Mouse (Mus musculus) lung, postnatal 4 days (tissue): Measurements from ENCODE around the gene Gm39115.
"Not testable (repeated sequence)": the region's sequence is repeated elsewhere in the genome, so short reads cannot be mapped to it uniquely, and the experiment has no call there.

Experiments
- DNase-seq, 2 experiments: peaks; one replicate each; pipeline ENCODE4 v3.0.0; 2021

The Gm39115 gene

GRCm38 (mm10) chr7:142135934-142136333 is at the start of gene Gm39115:
Gm39115 (minus strand) TSS chr7:142136034.
- DNase-seq: not testable (repeated sequence)

DNA sequence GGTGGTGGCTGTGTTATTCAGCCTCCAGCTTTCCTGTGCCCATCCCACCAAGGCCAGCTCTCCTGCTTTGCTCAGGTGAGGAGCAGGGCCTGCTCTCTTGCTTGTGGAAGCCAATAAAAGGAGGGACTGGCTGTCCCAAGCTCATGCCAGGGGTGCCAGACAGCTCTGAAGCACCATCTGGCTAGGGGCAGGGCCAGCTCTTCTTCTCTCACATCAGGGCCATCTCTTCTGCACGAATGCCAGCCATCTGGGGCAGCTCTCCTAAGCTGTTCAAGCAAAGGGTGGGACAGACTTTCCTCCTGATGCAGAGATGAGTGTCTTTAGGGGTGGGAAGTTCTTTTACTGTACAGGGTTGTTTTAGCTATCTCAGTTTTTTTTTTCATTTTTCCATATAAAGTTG is 45.2 kb upstream of the Gm39115 start:
- DNase-seq: no peak

GRCm38 (mm10) chr7:142178685-142179084 is 42.9 kb upstream of the Gm39115 start:
- no peak for DNase-seq

- not testable (repeated sequence) for DNase-seq
Observed at GRCm38 (mm10) chr7:142175905-142176304, 40.1 kb upstream of the Gm39115 start, which contains the start of gene Krtap5-2. Krtap5-2 (minus strand) TSS chr7:142176005.

- DNase-seq: no peak
Observed at GRCm38 (mm10) chr7:142169836-142170235, 34.0 kb upstream of the Gm39115 start.

DNA sequence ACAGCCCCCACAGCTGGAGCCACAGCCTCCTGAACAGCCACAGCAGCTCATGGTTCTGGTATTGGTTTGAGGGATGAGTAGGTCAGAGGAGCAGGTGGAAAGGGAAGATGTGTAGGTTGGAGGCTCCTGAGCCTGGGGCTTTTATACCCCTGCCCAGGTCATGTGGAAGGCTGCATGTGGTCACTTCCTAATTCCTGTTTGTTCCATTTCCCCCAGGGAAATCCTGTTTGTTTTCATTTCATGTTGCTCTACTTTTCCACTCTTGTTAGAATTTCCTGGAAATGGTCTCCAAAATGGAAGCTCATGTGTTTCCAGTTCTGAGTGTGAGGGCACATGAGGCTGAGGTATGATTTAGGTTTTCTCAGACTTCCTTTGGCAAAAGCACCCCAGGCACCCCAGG is 29.8 kb upstream of the Gm39115 start, which contains the start of gene Gm4553:
Gene Gm4553 (minus strand): TSS at position 101 of the 400 bp plus-strand sequence.
- DNase-seq: not testable (repeated sequence)

DNA sequence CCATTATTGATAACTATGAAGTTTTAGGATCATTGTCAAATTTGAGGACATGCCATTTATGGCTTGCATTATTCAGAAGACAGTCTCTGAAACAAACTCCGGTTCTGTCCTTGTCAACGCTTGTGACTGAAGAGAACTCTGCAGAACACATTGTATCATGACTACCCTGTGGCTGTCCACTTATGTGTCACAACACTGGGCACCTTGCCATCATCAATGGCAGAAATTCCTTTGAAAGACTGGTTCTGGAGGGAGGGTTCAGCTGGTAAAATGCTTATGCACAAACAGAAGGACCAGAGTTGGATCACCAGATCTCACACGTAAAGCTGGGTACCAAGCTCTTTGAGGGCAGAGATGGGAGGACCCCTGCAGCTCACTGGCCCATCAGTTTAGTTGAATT is 23.5 kb upstream of the Gm39115 start:
- DNase-seq: no peak

- DNase-seq: not testable (repeated sequence)
Observed at GRCm38 (mm10) chr7:142157013-142157412, 21.2 kb upstream of the Gm39115 start, which contains the start of gene Gm29735. Gm29735 (minus strand) TSS chr7:142157113.

DNA sequence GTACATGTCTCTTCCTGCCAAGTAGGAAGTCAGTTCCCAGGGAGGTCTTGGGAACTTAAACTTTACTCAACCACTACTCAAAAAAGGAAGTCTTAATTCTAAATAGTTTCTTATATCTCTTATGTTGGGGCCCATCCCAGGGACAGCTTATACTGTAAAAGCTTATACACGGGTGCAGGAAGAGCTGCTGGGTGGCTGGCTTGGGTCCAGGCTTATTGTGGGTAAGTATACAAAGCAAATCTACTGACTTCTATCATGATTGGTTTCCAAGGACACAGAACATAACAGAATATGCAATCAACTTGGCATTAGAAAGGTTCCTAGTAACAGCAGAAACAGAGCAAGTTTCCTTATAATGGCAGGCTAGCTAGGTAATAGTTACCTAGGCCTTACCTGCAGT is 19.5 kb upstream of the Gm39115 start:
- no peak for DNase-seq

- no peak for DNase-seq
Observed at GRCm38 (mm10) chr7:142152191-142152590, 16.4 kb upstream of the Gm39115 start.

- no peak for DNase-seq
Observed at GRCm38 (mm10) chr7:142148633-142149032, 12.8 kb upstream of the Gm39115 start.

- peak in 1 of 2 experiments; percentile 53 for DNase-seq
Observed at GRCm38 (mm10) chr7:142146033-142146432, 10.2 kb upstream of the Gm39115 start.

DNA sequence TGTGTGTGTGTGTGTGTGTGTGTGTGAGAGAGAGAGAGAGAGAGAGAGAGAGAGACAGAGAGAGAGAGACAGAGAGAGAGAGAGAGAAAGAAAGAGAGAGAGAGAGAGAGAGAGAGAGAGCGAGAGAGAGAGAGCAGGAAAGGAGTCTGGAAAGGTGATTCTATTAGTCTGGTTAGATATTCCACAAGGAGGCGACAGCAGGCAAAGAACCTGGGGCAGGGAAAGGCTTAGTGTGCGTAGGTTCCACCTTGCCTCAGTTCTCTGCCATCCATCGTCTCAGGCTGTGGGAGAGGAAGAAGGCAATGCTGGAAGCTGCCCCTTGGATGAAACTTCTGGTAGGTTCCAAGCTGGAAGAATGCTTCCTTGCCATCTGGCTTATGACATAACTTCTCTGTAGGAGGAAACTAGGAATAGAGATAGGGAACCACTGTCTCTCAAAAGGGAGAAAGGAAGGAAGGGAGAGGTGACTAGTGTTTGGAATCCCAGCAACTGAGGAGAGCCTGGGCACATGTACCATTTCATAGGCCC is 9.6 kb upstream of the Gm39115 start:
- DNase-seq: no peak

GRCm38 (mm10) chr7:142144507-142144906 is 8.7 kb upstream of the Gm39115 start, which contains the start of gene Gm45337:
Gm45337 (minus strand) TSS chr7:142144607.
- no peak for DNase-seq

DNA sequence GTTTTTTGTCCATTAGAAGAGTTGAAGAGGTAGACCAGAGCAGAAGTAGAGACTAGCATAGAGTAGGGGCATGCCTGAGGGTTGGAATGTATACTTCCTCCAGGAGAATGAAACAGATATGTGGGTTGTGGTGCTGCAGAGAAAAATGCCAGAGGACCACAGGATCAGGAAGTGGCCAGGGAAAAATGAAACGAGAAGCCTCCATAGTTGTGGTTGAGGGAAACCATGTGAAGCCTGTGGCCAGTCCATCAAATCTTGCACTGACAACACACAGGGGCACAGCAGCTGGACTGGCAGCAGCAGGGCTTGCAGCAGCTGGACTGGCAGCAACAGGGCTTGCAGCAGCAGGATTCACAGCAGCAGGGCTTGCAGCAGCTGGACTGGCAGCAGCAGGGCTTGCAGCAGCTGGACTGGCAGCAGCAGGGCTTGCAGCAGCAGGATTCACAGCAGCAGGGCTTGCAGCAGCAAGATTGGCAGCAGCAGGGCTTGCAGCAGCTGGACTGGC is 7.7 kb upstream of the Gm39115 start:
- DNase-seq: not testable (repeated sequence)

- no peak for DNase-seq
Observed at GRCm38 (mm10) chr7:142140696-142141095, 4.9 kb upstream of the Gm39115 start.

DNA sequence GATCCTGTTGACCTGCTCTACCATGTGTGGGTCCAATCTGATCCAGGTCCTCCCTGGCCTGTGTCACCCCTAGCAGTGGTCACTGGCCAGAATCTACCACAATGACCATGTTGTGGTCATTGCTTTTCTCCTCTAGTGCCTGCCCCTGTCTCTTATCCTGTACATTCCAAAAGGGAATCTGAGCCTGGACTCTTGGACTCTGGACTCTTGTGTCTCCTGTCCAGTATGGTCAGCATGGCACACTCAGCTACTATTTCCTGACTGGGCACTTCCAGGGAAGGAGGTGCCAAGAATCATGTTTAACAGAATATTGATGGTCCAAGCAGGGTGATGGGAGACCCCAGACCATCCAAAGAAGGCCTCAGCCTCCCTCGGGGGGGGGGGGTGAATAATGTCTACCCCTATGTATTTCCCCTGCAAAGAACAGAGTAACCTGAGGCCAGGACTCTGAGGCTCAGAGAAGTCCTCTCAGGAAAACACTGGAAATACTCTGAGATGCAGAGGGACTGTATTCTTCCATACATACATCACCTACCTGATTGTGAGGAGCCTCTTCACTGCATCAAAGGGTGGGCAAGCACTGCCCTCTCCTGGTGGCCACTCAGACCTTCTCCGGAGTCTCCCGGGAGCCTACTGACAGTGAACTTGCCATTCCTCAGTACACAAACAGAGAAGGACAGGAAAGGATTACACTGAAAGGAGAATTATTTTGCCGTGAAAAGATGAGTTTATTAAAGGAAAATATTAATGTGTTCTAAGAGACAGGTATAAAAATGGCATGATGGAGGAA is 1.4 kb downstream of the Gm39115 start:
- no peak for DNase-seq

DNA sequence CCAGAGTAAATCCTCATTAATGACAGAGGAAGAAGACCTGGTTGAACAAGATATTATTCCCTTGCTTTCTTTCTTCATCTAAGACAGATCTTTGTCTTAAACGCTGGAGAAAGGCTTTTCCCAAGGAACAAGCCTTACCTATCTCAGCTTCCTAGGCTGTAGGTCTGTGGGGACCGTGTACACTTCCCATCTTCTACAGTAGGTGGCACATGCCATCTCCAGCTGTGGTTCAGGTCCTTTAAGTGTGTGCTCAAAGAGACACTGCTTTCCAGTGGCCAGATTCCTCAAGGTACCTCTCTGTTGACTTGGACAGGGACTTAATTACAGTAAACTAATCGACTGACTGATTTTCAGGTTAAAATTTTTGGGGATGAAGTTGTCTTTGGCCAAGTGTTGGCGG is 7.0 kb downstream of the Gm39115 start:
- DNase-seq: no peak

GRCm38 (mm10) chr7:142120629-142121028 is 15.2 kb downstream of the Gm39115 start, which contains the start of gene Gm45618:
Gm45618 (minus strand) TSS chr7:142120729.
- DNase-seq: not testable (repeated sequence)

- peak in 1 of 2 experiments; percentile 8 for DNase-seq
Observed at GRCm38 (mm10) chr7:142119632-142120031, 16.2 kb downstream of the Gm39115 start.

DNA sequence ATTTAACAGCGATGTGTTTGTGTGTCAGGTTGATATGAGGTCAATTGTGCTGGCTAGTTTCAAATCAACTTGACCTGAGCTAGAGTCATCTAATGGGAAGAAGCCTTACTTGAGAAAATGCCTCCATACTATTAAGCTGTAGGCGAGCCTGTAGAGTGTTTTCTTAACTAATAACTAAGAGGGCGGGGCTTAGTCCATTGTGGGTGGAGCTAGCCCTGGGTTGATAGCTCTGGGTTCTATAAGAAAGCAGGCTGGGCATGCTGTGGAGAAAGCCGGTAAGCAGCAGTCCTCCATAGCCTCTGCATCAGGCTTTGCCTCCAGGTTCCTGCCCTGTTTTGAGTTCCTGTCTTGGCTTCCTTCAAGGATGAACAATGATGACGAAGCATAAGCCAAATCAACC is 31.1 kb downstream of the Gm39115 start:
- no peak for DNase-seq

DNA sequence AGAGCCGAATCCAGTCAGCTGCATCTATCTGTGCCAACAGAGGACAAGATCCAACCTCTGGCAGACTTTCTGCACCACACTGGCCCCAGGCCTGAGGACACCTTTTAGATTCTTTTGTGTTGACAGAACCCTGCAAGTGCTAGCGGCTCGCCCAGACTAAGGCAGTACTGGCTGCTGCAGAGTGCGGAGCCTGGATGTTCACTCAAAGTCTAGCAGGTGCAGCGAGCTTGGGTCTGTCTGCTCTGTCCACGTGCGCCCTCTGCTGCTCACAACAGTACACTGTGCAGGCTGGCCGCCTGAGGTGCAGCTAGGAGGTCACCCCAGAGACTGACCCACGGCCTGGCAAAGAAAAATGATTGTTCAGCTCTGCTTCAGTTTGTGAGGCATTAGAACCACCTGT is 38.1 kb downstream of the Gm39115 start:
- DNase-seq: peak; percentile 74 to 83

DNA sequence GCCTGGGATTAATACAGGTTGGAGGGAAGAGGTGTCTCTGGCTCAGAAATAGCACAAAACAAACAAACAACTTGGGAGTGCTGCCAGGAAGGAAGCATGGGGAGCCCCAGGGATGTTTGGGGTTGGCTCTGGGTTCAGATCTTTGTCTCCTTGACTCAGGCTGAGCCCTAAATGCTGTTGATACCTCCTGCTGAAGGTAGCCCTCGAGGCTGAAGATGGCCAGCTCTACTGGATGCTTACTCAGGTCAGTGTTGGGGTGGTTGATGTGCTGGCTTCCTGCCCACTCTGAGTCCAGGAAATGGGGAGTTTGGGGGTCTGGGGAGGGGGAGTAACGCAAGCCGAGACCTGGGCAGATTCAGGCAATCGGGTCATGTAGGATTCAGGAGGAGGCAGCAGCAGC is 39.1 kb downstream of the Gm39115 start:
- no peak for DNase-seq
